Mouse (Mus musculus) kidney, postnatal 0 days (tissue): ENCODE measurements at regions not wholly inside any gene's neighbourhood (a gene's known extent, or its start where the extent isn't known, plus 50 kb on each side); places are given as distances from the start of the nearest gene placed in this dataset.

Source experiments
- ATAC-seq: fragments of 200-750 bp; cut with Nextera tagmentation; replicated peaks from 2 replicates; pipeline ENCODE4 v1.8.0; 2017; ENCODE audit warnings: low read depth, moderate number of reproducible peaks, moderate TSS enrichment, moderate library complexity; ENCODE audit not compliant: low FRiP score
- DNase-seq: peaks from one replicate; pipeline ENCODE4 v3.0.0-alpha.2; 2016; ENCODE audit warnings: low spot score
- H3K27ac ChIP-seq: fragments of 300-500 bp; sonication (generic); 2 replicates; pipeline ENCODE4 v1.5.1; 2014; ENCODE audit warnings: mild to moderate bottlenecking
- H3K27me3 ChIP-seq: fragments of 300-500 bp; sonication (generic); 2 replicates; pipeline ENCODE4 v1.6.1; 2014; ENCODE audit warnings: low read length, mixed read lengths; ENCODE audit not compliant: insufficient read depth
- H3K36me3 ChIP-seq: fragments of 300-500 bp; sonication (generic); 2 replicates; pipeline ENCODE4 v1.6.1; 2014; ENCODE audit warnings: low read length, mixed read lengths; ENCODE audit not compliant: insufficient read depth
- H3K4me1 ChIP-seq: fragments of 300-500 bp; sonication (generic); replicated peaks from 2 replicates; pipeline ENCODE4 v1.6.1; 2014; ENCODE audit warnings: antibody characterized with exemption, low read length, mixed read lengths; ENCODE audit not compliant: insufficient read depth
- H3K4me2 ChIP-seq: fragments of 300-500 bp; sonication (generic); 2 replicates; pipeline ENCODE4 v1.6.1; 2014; ENCODE audit warnings: mild to moderate bottlenecking, low read length, moderate library complexity, mixed read lengths
- H3K4me3 ChIP-seq: fragments of 300-500 bp; sonication (generic); replicated peaks from 2 replicates; pipeline ENCODE4 v1.5.1; 2014; ENCODE audit warnings: low read depth, low read length
- H3K9ac ChIP-seq: fragments of 300-500 bp; sonication (generic); 2 replicates; pipeline ENCODE4 v1.6.1; 2014; ENCODE audit warnings: low read depth, low read length
- H3K9me3 ChIP-seq: fragments of 300-500 bp; sonication (generic); replicated peaks from 2 replicates; pipeline ENCODE4 v1.6.1; 2016; ENCODE audit warnings: low read length, inconsistent platforms, mixed read lengths
- CTCF ChIP-seq: IDR thresholded peaks from 2 replicates; pipeline ENCODE4 v1.5.1; 2016; ENCODE audit warnings: antibody characterized with exemption, low read depth, mild to moderate bottlenecking, moderate library complexity
- WGBS: fragments of 180-500 bp; shearing (Covaris S2); extraction: QIAGEN DNeasy Blood & Tissue Kit; methylation state at CpG from one replicate; pipeline ENCODE4 v1.1.7; 2014; 5-methylcytosine and 5-hydroxymethylcytosine counted together

DNA sequence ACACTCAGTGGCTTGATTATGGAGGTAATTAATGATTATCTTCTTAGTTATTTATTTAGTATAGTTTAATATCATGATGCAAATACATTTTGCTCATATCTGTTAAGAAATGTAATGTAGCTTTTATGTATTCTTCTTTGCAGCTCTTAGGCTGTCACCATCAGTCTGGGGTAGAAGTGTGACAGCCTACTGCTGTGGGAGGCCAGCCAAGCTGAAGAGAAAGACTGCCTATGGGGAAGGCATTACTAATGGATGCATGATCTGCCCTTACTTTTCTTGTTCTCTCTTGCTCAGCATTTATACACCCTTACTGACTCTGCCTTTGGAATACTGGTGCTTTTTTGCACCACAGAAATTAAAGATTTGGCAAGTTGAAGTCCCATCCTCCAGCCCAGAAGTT is 362.8 kb upstream of the Stxbp6 start:
- H3K9ac ChIP-seq: no peak overlapping the region
- H3K4me3 ChIP-seq: no peak overlapping the region
- H3K27me3 ChIP-seq: no peaks in the 10 kb centered on the region
- no peak for DNase-seq
- H3K9me3 ChIP-seq: no peaks in the 10 kb centered on the region
- ATAC-seq: no peak
- no peak for TF ChIP-seq CTCF
- H3K36me3 ChIP-seq: no peaks in the 10 kb centered on the region
- no peak overlapping the region for H3K27ac ChIP-seq
- no peak overlapping the region for H3K4me2 ChIP-seq
- no peaks in the 10 kb centered on the region for H3K4me1 ChIP-seq

DNA sequence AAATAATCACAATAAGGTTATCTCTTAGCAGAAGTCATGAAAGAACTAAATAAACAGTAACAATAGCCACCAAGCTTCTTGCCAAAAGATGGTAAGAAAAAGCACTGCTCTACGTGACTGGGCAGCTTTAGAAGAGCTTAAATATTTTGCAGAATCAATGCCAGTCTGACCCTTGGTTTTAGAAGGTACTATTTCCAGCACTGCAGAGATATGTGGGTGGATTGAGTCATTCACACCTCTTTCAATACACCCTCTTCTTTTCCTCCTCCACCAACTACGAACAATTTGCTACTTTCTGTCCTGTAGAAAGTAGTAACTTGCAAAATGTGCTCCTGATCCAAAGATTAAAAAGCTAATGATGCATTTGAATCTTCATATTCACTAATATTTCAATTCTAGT is 324.9 kb upstream of the Stxbp6 start:
- no peaks in the 10 kb centered on the region for H3K9me3 ChIP-seq
- no peaks in the 10 kb centered on the region for H3K4me1 ChIP-seq
- ATAC-seq (no peak), DNase-seq (no peak)
- no peak overlapping the region for H3K4me2 ChIP-seq
- 75% methylated on average over 2 of the region's 2 CpGs for WGBS
- H3K4me3 ChIP-seq: no peak overlapping the region
- H3K36me3 ChIP-seq: no peaks in the 10 kb centered on the region
- TF ChIP-seq CTCF: no peak
- no peaks in the 10 kb centered on the region for H3K27me3 ChIP-seq
- H3K27ac ChIP-seq: no peak overlapping the region
- no peak overlapping the region for H3K9ac ChIP-seq

DNA sequence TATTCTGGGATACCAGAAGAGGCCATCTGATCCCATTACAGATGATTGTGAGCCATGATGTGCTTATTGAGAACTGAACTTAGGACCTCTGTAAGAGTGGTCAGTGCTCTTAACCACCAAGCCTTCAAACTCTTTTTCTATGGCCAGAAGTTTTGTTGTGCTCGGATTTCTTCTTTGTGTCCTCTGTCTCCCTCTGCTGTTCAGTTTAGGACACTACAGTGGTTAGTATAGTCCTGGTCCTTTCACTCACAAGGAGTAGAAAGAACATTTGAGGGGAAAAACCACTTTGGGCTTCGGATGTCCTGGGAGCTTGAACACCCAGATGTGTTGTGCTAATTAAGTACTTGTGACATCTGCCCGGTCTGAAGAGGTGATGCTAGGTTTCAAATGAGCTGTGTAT is 310.4 kb upstream of the Stxbp6 start:
- Histone ChIP-seq H3K4me3 (no peak overlapping the region), H3K27me3 (no peaks in the 10 kb centered on the region), H3K4me2 (no peak overlapping the region), H3K27ac (no peak overlapping the region), H3K4me1 (no peaks in the 10 kb centered on the region), H3K9me3 (no peaks in the 10 kb centered on the region), H3K9ac (no peak overlapping the region), H3K36me3 (no peaks in the 10 kb centered on the region)
- TF ChIP-seq CTCF: peak; percentile 59
- ATAC-seq (no peak), DNase-seq (peak; percentile 42)
- 66% methylated on average over 3 of the region's 3 CpGs for WGBS
